Mouse (Mus musculus): ENCODE data around the gene Ost4.

DNA sequence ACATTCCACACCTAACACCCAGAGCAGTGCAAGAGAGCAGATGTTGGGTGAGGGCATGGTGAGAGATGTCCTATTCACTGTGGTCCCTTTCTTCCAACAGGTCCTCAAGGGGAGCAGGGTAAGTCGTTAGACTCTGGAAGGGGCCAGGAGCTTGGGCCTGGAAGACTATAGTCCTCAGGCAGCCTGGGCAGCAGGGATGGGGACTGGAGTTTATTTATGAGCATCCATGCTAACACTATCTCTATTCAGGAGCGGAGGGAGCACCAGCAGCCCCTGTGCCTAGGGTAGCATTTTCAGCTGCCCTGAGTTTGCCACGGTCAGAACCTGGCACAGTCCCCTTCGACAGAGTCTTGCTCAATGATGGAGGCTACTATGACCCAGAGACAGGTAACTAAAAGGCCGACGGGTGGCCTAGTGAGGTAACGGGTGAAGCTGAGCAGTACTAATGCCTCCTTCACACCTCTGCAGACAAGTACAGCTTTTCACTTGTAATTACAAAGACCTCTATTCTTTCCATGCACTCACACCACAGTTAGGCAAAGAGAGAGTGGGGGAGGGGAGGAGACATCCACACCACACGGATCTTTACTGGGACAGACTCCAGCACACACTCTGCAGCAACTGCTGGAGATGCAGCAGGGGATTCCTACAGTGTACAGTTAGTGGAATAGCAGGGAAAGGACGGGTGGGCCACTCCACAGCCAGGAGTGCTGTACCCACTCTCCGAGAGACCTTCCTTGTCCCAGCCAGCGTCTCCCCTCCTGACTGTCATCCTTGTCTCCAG, 12.4 kb upstream of the Ost4 start:
- TF ChIP-seq CTCF (conservative IDR thresholded peaks at IDR 0.05; ENCODE audit: low read length) = no peak
- no peak for TF ChIP-seq NANOG (IDR thresholded peaks at IDR 0.05; ENCODE audit: borderline replicate concordance, low read length)

All from E14TG2a.4 (cell line).